Mouse (Mus musculus) thymus, postnatal 4 days (tissue): ENCODE measurements around the gene Tmem86b.

Experiments
- DNase-seq: peaks from one replicate; pipeline ENCODE4 v3.0.0; 2021

The Tmem86b gene

GRCm38 (mm10) chr7:4631031-4631430 is at the start of gene Tmem86b:
Gene Tmem86b (minus strand): TSS chr7:4631422.
- DNase-seq, result no peak

- DNase-seq, result no peak
Measured at GRCm38 (mm10) chr7:4675200-4675599, 44.0 kb upstream of the Tmem86b start.

- DNase-seq, result peak; percentile 37
Measured at GRCm38 (mm10) chr7:4674114-4674731, 43.0 kb upstream of the Tmem86b start.

GRCm38 (mm10) chr7:4671956-4672355 is 40.7 kb upstream of the Tmem86b start:
- DNase-seq, result no peak

GRCm38 (mm10) chr7:4670655-4671255 is 39.5 kb upstream of the Tmem86b start:
- DNase-seq, result no peak

GRCm38 (mm10) chr7:4669156-4669555 is 37.9 kb upstream of the Tmem86b start:
- DNase-seq, result no peak

- DNase-seq, result no peak
Measured at GRCm38 (mm10) chr7:4668506-4668905, 37.3 kb upstream of the Tmem86b start.

GRCm38 (mm10) chr7:4666871-4667270 is 35.6 kb upstream of the Tmem86b start:
- no peak for DNase-seq

- DNase-seq, result no peak
Measured at GRCm38 (mm10) chr7:4663742-4664141, 32.5 kb upstream of the Tmem86b start.

GRCm38 (mm10) chr7:4663179-4663578 is 32.0 kb upstream of the Tmem86b start:
- DNase-seq, result no peak

GRCm38 (mm10) chr7:4659911-4660443 is 28.8 kb upstream of the Tmem86b start:
- DNase-seq, result no peak

GRCm38 (mm10) chr7:4658912-4659551 is 27.8 kb upstream of the Tmem86b start, which contains the start of gene Ppp6r1:
Gene Ppp6r1 (minus strand): TSS chr7:4659019.
- DNase-seq, result peak; percentile 97

- DNase-seq, result no peak
Measured at GRCm38 (mm10) chr7:4658128-4658907, 27.1 kb upstream of the Tmem86b start.

GRCm38 (mm10) chr7:4657521-4658127 is 26.4 kb upstream of the Tmem86b start:
- no peak for DNase-seq

- DNase-seq, result no peak
Measured at GRCm38 (mm10) chr7:4656818-4657217, 25.6 kb upstream of the Tmem86b start.

GRCm38 (mm10) chr7:4655916-4656315 is 24.7 kb upstream of the Tmem86b start:
- no peak for DNase-seq

- DNase-seq, result peak; percentile 53
Measured at GRCm38 (mm10) chr7:4655393-4655792, 24.2 kb upstream of the Tmem86b start.

GRCm38 (mm10) chr7:4654221-4654620 is 23.0 kb upstream of the Tmem86b start:
- peak; percentile 46 for DNase-seq

- DNase-seq, result peak; percentile 83
Measured at GRCm38 (mm10) chr7:4653780-4654179, 22.6 kb upstream of the Tmem86b start.

GRCm38 (mm10) chr7:4653351-4653750 is 22.1 kb upstream of the Tmem86b start:
- peak; percentile 46 for DNase-seq

- DNase-seq, result peak; percentile 23
Measured at GRCm38 (mm10) chr7:4652726-4653125, 21.5 kb upstream of the Tmem86b start.

GRCm38 (mm10) chr7:4651581-4651980 is 20.4 kb upstream of the Tmem86b start:
- peak; percentile 43 for DNase-seq

- DNase-seq, result no peak
Measured at GRCm38 (mm10) chr7:4647992-4648391, 16.8 kb upstream of the Tmem86b start.
